Mouse (Mus musculus): Measurements from ENCODE around the gene Pkmyt1.

The Pkmyt1 gene

DNA sequence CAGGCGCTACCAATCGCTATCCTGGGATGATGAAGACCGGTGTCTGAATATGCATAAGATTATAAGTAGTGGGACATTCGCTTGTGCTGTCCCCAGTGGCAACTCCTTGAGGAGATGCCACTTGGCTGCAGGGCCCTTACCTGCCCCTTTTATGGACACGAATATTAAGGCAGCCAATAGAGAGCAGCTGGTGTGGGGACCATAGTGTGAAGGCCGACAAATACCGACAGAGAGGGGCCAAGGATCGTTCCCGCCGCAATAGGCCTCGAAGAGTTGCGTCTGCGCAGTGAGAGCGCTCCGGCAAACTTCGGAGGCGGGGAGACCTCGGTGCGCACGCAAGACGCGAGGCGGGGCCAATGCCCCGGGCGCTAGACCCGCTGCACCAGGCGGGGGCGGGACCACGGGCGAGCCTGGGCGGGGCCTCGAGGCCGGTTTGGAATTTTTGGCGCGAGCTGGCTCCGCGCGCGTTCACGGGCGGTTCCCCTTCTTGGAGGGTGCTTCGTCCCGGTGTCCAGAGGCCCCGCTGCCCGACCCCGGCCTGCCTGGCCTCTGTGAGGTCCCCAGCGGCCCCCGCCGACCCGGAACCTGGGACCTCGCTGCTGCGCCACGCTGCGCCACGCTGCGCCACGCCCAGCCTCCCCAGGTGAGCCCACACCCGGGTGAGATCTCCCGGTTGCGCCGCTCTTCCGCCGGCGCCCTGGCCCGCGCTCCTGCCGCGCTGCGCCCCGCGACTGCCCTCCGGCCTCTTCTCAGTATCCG, at the start of gene Pkmyt1:
Gene Pkmyt1, plus strand, starts transcription at position 338 of the 759 bp plus-strand sequence.
- DNase-seq, result peak; percentile 95

- DNase-seq, result peak; percentile 48
Measured at GRCm38 (mm10) chr17:23676473-23677031, 49.6 kb upstream of the Pkmyt1 start.

- DNase-seq, result peak; percentile 88
Measured at GRCm38 (mm10) chr17:23677236-23677679, 48.9 kb upstream of the Pkmyt1 start, which contains the start of gene Tnfrsf12a. Gene Tnfrsf12a (minus strand): TSS chr17:23677468.

DNA sequence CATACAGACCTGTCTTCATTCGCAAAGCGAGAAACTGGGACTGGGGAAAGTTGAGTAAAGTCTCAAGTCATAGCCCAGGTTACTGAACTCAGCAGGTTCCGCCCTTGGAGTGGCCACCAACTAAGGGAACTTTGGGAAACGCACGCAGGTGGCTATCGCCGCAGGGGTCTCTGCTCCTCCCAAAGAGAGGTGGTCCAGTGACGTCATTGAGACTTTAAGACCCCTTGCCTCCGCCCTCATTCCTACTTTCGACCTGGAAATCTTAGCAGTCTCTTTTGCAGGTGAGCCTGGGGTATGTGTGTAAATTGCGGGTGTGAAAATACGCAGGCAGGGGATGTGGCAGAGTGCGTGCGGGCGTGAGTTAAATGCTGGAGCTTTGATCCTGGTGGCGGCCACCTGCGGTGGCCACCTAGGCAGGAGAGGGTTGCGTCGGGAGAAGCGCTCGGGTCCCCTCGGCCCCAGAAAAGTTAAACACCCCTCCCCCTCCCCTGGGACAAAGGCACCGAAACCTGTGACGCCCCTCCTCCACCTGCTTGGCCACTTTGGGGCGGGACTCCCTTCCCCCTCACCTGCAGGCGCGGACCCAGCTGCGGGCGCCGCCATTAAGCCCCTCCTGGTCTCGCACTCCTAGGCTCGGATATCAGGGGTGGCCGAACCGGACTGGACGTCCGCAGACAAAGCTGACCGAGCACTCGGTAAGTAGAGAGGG, 46.9 kb upstream of the Pkmyt1 start, which contains the start of gene Cldn6:
Gene Cldn6, plus strand, starts transcription at position 123 of the 709 bp plus-strand sequence.
- no peak for DNase-seq

DNA sequence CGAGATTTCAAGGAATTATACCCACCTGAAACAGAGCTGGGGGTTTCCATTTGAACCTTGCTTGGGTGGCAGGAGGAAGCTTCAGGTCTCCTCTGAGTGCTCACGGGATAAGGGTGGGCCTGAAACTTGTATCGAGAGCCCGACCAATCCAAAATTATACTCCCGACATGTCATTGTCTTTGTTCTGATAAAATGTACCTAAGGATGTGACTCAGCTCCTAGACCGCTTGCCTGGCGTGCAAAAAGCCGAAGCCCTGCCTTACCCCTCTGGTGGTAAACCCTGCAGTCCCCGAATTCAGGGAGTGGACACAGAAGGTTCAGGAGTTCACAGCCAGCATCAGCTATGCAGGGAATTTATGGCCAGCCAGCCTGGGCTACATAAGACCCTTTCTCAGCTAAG, 45.8 kb upstream of the Pkmyt1 start:
- no peak for DNase-seq

- no peak for DNase-seq
Measured at GRCm38 (mm10) chr17:23681086-23681485, 45.0 kb upstream of the Pkmyt1 start.

DNA sequence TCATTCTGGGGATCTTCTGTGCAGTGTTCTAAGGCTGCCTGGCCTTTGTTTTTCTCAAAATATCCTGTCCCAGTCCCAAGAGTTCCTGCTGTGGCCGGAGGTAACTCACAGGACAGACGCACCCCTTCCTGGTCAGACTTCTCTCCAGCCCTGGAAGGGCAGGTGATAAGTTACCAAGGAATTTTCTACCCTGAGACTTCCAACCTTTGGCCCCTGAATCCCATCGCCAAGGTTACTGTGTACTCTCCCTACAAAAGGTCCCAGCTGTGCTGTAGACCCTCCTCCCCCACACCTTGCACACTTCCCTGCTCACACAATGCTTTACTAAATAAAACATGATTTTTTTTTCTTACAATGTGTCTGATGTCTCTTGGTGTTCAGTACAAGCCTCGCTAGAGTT, 44.0 kb upstream of the Pkmyt1 start:
- no peak for DNase-seq

DNA sequence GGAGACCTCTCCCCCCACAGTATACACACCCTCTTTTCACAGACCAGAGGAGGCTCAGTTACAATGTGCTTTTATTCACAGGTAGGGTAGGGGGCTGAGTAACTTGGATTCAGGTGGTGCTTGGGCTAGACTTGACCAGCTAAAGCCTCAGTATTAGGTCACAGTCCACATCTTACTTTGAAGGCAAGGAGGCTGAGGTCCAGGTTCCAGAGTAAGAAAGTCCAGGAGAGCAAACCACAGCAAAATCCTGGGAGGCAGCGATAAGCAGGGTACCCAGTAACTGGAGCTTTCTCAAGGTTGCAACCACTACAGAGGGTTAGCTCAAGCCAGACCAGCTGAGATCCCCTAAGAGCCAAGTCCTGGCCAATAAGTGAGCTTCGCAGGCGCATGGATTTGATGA, 43.6 kb upstream of the Pkmyt1 start:
- DNase-seq, result no peak

DNA sequence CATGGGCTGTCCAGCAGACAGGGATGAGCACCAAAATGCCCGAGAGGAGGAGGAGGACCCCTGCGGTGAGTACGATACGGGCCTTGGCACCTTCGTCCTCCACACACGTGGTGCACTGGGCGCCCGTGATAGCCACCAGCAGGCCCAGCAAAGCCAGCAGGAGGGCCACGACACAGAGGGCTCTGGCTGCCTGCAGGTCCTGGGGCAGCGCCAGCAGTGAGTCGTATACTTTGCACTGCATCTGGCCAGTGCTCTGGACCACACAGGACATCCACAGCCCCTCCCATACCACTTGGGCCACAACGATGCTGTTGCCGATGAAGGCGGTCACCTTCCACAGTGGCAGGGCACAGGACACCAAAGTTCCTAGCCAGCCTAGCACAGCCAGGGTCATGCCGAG, 42.9 kb upstream of the Pkmyt1 start:
- no peak for DNase-seq

GRCm38 (mm10) chr17:23683856-23684672, 42.1 kb upstream of the Pkmyt1 start, which contains the start of gene Cldn9:
Gene Cldn9 (minus strand): TSS chr17:23684026.
- DNase-seq, result no peak

- no peak for DNase-seq
Measured at GRCm38 (mm10) chr17:23694491-23694890, 31.6 kb upstream of the Pkmyt1 start.

GRCm38 (mm10) chr17:23695801-23696200, 30.3 kb upstream of the Pkmyt1 start:
- no peak for DNase-seq

DNA sequence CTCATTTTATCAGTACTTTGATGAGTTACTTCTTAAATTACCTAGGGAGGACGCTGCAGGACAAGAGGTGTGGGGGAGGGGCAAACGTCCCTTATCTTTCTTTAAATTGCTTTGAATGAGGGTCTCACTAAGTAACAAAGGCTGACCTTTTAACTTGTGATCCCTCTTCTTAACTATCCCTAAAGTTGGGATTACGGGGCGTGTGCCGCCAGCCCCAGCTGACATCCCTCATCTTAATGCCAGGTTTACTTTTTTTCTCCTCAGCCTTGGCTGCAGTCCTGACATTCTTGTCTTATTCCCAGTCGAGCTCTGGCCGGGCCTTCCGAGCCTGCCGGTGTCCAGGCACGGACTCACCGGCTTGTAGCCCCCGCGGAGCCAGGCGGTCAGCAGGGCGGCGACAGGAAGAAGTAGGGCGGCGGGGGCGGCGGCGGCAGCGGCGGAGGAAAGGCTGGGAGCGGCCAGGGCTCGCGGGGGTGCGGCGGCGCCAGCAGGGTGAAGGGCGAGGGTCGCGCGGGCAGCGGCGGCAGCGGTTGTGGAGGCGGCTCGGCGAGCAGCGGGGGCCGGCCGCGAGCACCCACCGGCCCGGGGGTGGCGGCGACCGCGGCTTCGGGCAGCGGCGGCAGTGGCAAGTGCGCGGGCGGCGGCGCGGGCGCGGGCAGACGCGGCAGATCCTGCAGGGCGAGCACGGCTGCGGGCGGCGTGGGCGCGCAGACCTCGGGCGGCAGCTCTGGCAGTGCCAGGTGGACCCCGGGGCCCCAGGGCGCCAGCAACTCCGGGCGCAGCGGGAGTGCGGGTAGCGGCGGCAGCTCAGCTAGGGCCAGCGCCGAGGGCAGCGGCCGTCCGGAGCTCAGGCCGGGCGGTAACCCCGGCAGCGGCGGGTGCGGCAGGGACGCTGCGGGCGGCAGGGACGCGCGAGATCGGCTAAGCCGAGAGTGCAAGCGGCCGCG, 26.7 kb upstream of the Pkmyt1 start:
- DNase-seq, result peak; percentile 44

- peak; percentile 95 for DNase-seq
Measured at GRCm38 (mm10) chr17:23700079-23700478, 26.1 kb upstream of the Pkmyt1 start.

- DNase-seq, result no peak
Measured at GRCm38 (mm10) chr17:23703301-23703700, 22.8 kb upstream of the Pkmyt1 start.

DNA sequence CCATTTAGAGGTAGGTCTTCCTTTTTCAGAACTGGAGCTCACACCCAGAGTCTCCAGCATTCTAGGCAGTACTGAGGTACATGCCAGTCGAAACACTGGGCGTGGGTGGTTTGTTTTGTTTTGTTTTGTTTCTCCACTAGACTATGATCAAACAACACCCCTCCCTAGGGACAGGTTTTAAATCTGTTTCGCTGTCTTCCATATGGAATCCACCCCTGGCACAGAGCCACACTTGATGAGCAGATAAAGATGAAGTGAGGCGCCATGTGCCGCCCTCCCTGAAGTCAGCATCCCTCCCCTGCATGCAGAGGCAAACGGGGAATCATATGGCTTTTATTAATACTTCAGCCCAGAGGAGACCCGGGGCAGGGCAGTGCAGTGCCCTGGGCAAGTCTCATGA, 21.4 kb upstream of the Pkmyt1 start:
- no peak for DNase-seq

- no peak for DNase-seq
Measured at GRCm38 (mm10) chr17:23705525-23706104, 20.5 kb upstream of the Pkmyt1 start.

DNA sequence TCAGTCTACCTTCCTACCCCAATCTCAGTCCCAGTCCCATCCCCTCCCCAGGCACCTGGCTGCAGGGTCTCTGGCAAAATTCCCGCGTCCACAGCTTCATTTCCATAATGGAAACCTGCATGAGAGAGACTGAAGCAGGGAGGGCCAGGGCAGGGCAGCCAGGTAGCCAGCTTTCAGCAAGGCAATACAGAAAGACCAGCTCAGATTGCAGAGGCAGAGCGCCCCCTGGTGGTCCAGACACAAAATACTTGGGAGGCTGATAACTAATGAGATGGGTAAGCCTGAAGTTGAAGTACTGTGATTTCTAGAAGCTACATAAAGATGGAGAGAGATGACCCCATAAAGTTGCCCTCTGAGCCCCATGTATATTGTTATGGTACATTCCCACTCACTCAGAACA, 19.9 kb upstream of the Pkmyt1 start:
- peak; percentile 83 for DNase-seq

- no peak for DNase-seq
Measured at GRCm38 (mm10) chr17:23717003-23717402, 9.1 kb upstream of the Pkmyt1 start.

- no peak for DNase-seq
Measured at GRCm38 (mm10) chr17:23719455-23719854, 6.7 kb upstream of the Pkmyt1 start.

GRCm38 (mm10) chr17:23721886-23722285, 4.2 kb upstream of the Pkmyt1 start:
- DNase-seq, result no peak

Measured in retina, postnatal 1 day (tissue).